Mouse (Mus musculus): ENCODE measurements around the gene Gm49403. TPM values are rescaled to one million over a fixed set of nuclear protein-coding genes. Genes with fewer than 3 reads are reported as not detected.
"Not testable (repeated sequence)": the region's sequence is repeated elsewhere in the genome, so short reads cannot be mapped to it uniquely, and the experiment has no call there.

The Gm49403 gene
- polyA plus RNA-seq, 1 experiment = not detected

- DNase-seq = peak; percentile 67
- H3K4me3 ChIP-seq (replicated peaks; ENCODE audit: extremely low read depth, low read depth, low read length) = no peak overlapping the region
- 49% methylated on average over 5 of the region's 5 CpGs for WGBS
- H3K4me1 ChIP-seq (ENCODE audit: control insufficient read depth, insufficient read depth, low read length) = peaks cover 3% of the 10 kb centered on the region; the same call in 1 of the 2 replicates
- TF ChIP-seq POLR2A (IDR thresholded peaks at IDR 0.05; ENCODE audit: borderline replicate concordance, extremely low read depth, low read depth, low read length) = no peak
- peak; percentile 51; the same call in 1 of the 2 replicates for TF ChIP-seq CTCF (IDR thresholded peaks at IDR 0.05; ENCODE audit: insufficient read depth, low read length)
Observed at GRCm38 (mm10) chr19:8844371-8845129, 39.2 kb upstream of the Gm49403 start.

- Histone ChIP-seq H3K4me1 (ENCODE audit: control insufficient read depth, insufficient read depth, low read length) (no peaks in the 10 kb centered on the region), H3K4me3 (replicated peaks; ENCODE audit: extremely low read depth, low read depth, low read length) (no peak overlapping the region)
- TF ChIP-seq POLR2A (IDR thresholded peaks at IDR 0.05; ENCODE audit: borderline replicate concordance, extremely low read depth, low read depth, low read length) = no peak
- no peak for TF ChIP-seq CTCF (IDR thresholded peaks at IDR 0.05; ENCODE audit: insufficient read depth, low read length)
- 82% methylated on average over 5 of the region's 5 CpGs for WGBS
- DNase-seq = no peak
Observed at GRCm38 (mm10) chr19:8848356-8848755, 35.4 kb upstream of the Gm49403 start.

- WGBS = 26% methylated on average over 7 of the region's 7 CpGs
- no peak within 1 kb of the TSS for H3K4me3 ChIP-seq (replicated peaks; ENCODE audit: extremely low read depth, low read depth, low read length)
- no peak for DNase-seq
- no peak for TF ChIP-seq CTCF (IDR thresholded peaks at IDR 0.05; ENCODE audit: insufficient read depth, low read length)
- TF ChIP-seq POLR2A (IDR thresholded peaks at IDR 0.05; ENCODE audit: borderline replicate concordance, extremely low read depth, low read depth, low read length) = no peak
- H3K4me1 ChIP-seq (ENCODE audit: control insufficient read depth, insufficient read depth, low read length) = no peaks in the 10 kb centered on the region
Observed at GRCm38 (mm10) chr19:8850402-8850901, 33.3 kb upstream of the Gm49403 start, which contains the start of gene Lrrn4cl. Gene Lrrn4cl, plus strand, starts transcription at chr19:8850768.

GRCm38 (mm10) chr19:8851639-8852038 is 32.1 kb upstream of the Gm49403 start:
- TF ChIP-seq POLR2A (IDR thresholded peaks at IDR 0.05; ENCODE audit: borderline replicate concordance, extremely low read depth, low read depth, low read length) (no peak), CTCF (IDR thresholded peaks at IDR 0.05; ENCODE audit: insufficient read depth, low read length) (peak; percentile 22; the same call in 1 of the 2 replicates)
- DNase-seq = peak; percentile 43
- WGBS = 42% methylated on average over 7 of the region's 7 CpGs
- no peak overlapping the region for H3K4me3 ChIP-seq (replicated peaks; ENCODE audit: extremely low read depth, low read depth, low read length)
- H3K4me1 ChIP-seq (ENCODE audit: control insufficient read depth, insufficient read depth, low read length) = no peaks in the 10 kb centered on the region

- Histone ChIP-seq H3K4me3 (replicated peaks; ENCODE audit: extremely low read depth, low read depth, low read length) (peak overlapping the region; percentile 3), H3K4me1 (ENCODE audit: control insufficient read depth, insufficient read depth, low read length) (no peaks in the 10 kb centered on the region)
- WGBS = 57% methylated on average over 10 of the region's 10 CpGs
- TF ChIP-seq POLR2A (IDR thresholded peaks at IDR 0.05; ENCODE audit: borderline replicate concordance, extremely low read depth, low read depth, low read length) = no peak
- TF ChIP-seq CTCF (IDR thresholded peaks at IDR 0.05; ENCODE audit: insufficient read depth, low read length) = no peak
- no peak for DNase-seq
Observed at GRCm38 (mm10) chr19:8852236-8852928, 31.3 kb upstream of the Gm49403 start.

- no peak for TF ChIP-seq POLR2A (IDR thresholded peaks at IDR 0.05; ENCODE audit: borderline replicate concordance, extremely low read depth, low read depth, low read length)
- TF ChIP-seq CTCF (IDR thresholded peaks at IDR 0.05; ENCODE audit: insufficient read depth, low read length) = no peak
- no peak for DNase-seq
- Histone ChIP-seq H3K4me1 (ENCODE audit: control insufficient read depth, insufficient read depth, low read length) (no peaks in the 10 kb centered on the region), H3K4me3 (replicated peaks; ENCODE audit: extremely low read depth, low read depth, low read length) (no peak overlapping the region)
- 77% methylated on average over 3 of the region's 3 CpGs for WGBS
Observed at GRCm38 (mm10) chr19:8853117-8853516, 30.6 kb upstream of the Gm49403 start.

- peak; percentile 86 for TF ChIP-seq CTCF (IDR thresholded peaks at IDR 0.05; ENCODE audit: insufficient read depth, low read length)
- TF ChIP-seq POLR2A (IDR thresholded peaks at IDR 0.05; ENCODE audit: borderline replicate concordance, extremely low read depth, low read depth, low read length) = no peak
- H3K4me1 ChIP-seq (ENCODE audit: control insufficient read depth, insufficient read depth, low read length) = no peaks in the 10 kb centered on the region
- 31% methylated on average over 4 of the region's 4 CpGs for WGBS
- H3K4me3 ChIP-seq (replicated peaks; ENCODE audit: extremely low read depth, low read depth, low read length) = no peak overlapping the region
- DNase-seq = no peak
Observed at GRCm38 (mm10) chr19:8857689-8858088, 26.0 kb upstream of the Gm49403 start.

- Histone ChIP-seq H3K4me1 (ENCODE audit: control insufficient read depth, insufficient read depth, low read length) (no peaks in the 10 kb centered on the region), H3K4me3 (replicated peaks; ENCODE audit: extremely low read depth, low read depth, low read length) (no peak overlapping the region)
- DNase-seq = no peak
- 25% methylated on average over 1 of the region's 1 CpGs for WGBS
- no peak for TF ChIP-seq POLR2A (IDR thresholded peaks at IDR 0.05; ENCODE audit: borderline replicate concordance, extremely low read depth, low read depth, low read length)
- TF ChIP-seq CTCF (IDR thresholded peaks at IDR 0.05; ENCODE audit: insufficient read depth, low read length) = no peak
Observed at GRCm38 (mm10) chr19:8859018-8859417, 24.7 kb upstream of the Gm49403 start.

GRCm38 (mm10) chr19:8864265-8864664 is 19.5 kb upstream of the Gm49403 start:
- TF ChIP-seq POLR2A (IDR thresholded peaks at IDR 0.05; ENCODE audit: borderline replicate concordance, extremely low read depth, low read depth, low read length) = no peak
- no peak for TF ChIP-seq CTCF (IDR thresholded peaks at IDR 0.05; ENCODE audit: insufficient read depth, low read length)
- no peak for DNase-seq
- H3K4me1 ChIP-seq (ENCODE audit: control insufficient read depth, insufficient read depth, low read length) = no peaks in the 10 kb centered on the region
- WGBS = 74% methylated on average over 6 of the region's 6 CpGs
- no peak overlapping the region for H3K4me3 ChIP-seq (replicated peaks; ENCODE audit: extremely low read depth, low read depth, low read length)

GRCm38 (mm10) chr19:8870381-8870780 is 13.3 kb upstream of the Gm49403 start:
- not testable (repeated sequence) for H3K4me1 ChIP-seq (ENCODE audit: control insufficient read depth, insufficient read depth, low read length); H3K4me3 ChIP-seq (replicated peaks; ENCODE audit: extremely low read depth, low read depth, low read length); DNase-seq
- 73% methylated on average over 3 of the region's 3 CpGs for WGBS

Measured in lung, adult 2 months (tissue).